Mouse (Mus musculus) midbrain, embryonic 14.5 days (tissue): ENCODE results near the gene Gstk1. TPM values are rescaled to one million over a fixed set of nuclear protein-coding genes. Genes with fewer than 3 reads are reported as not detected.

Experiments used
- ATAC-seq: fragments of 200-750 bp; cut with Nextera tagmentation; 2 replicates; pipeline ENCODE4 v1.8.0; 2017; ENCODE audit warnings: moderate number of reproducible peaks, moderate library complexity; ENCODE audit not compliant: low FRiP score, low TSS enrichment
- DNase-seq: peaks from one replicate; pipeline ENCODE4 v3.0.0-alpha.2; 2015
- H3K27ac ChIP-seq: fragments of 300-500 bp; sonication (generic); replicated peaks from 2 replicates; pipeline ENCODE4 v1.5.1; 2014; ENCODE audit warnings: mild to moderate bottlenecking, low read depth, low read length, moderate library complexity
- H3K27me3 ChIP-seq: fragments of 300-500 bp; sonication (generic); 2 replicates; pipeline ENCODE4 v1.6.1; 2014; ENCODE audit warnings: low read length, control low read depth, mixed read lengths; ENCODE audit not compliant: control insufficient read depth, insufficient read depth
- H3K36me3 ChIP-seq: fragments of 300-500 bp; sonication (generic); 2 replicates; pipeline ENCODE4 v1.6.1; 2014; ENCODE audit warnings: low read length, control low read depth; ENCODE audit not compliant: control insufficient read depth, insufficient read depth
- H3K4me1 ChIP-seq: fragments of 300-500 bp; sonication (generic); 2 replicates; pipeline ENCODE4 v1.6.1; 2014; ENCODE audit warnings: mild to moderate bottlenecking, antibody characterized with exemption, low read length, control low read depth; ENCODE audit not compliant: control insufficient read depth, insufficient read depth
- H3K4me2 ChIP-seq: fragments of 300-500 bp; sonication (generic); 2 replicates; pipeline ENCODE4 v1.6.1; 2014; ENCODE audit warnings: mild to moderate bottlenecking, low read length, moderate library complexity
- H3K4me3 ChIP-seq: fragments of 300-500 bp; sonication (generic); replicated peaks from 2 replicates; pipeline ENCODE4 v1.5.1; 2014; ENCODE audit warnings: low read depth, low read length
- H3K9ac ChIP-seq: fragments of 300-500 bp; sonication (generic); replicated peaks from 2 replicates; pipeline ENCODE4 v1.6.1; 2014; ENCODE audit warnings: mild to moderate bottlenecking, low read length, moderate library complexity
- H3K9me3 ChIP-seq: fragments of 300-500 bp; sonication (generic); 2 replicates; pipeline ENCODE4 v1.6.1; 2016; ENCODE audit warnings: low read length, control low read depth, mixed read lengths; ENCODE audit not compliant: control insufficient read depth
- WGBS: fragments of 180-500 bp; shearing (Covaris S2); extraction: QIAGEN DNeasy Blood & Tissue Kit; methylation state at CpG from one replicate; pipeline ENCODE4 v1.1.7; 2014; 5-methylcytosine and 5-hydroxymethylcytosine counted together
- polyA plus RNA-seq: library from polyadenylated mRNA; unstranded; fragments of >200 nt; fragmentation: Nextera tagmentation; extraction: Ambion mirVana; gene quantifications from 2 replicates; pipeline ENCODE4 v1.2.1, GENCODE M21; 2014

Gene Gstk1
- polyA plus RNA-seq, 1 experiment from 2014 or later: 8.4 TPM

- ATAC-seq (no peak), DNase-seq (no peak)
- WGBS: 94% methylated on average over 6 of the region's 6 CpGs
- Histone ChIP-seq H3K27ac (no peak overlapping the region), H3K4me2 (no peak overlapping the region), H3K4me1 (no peaks in the 10 kb centered on the region), H3K27me3 (no peaks in the 10 kb centered on the region), H3K36me3 (peaks cover 50% of the 10 kb centered on the region), H3K9me3 (no peaks in the 10 kb centered on the region), H3K4me3 (no peak overlapping the region), H3K9ac (no peak overlapping the region)
These were observed 47.6 kb downstream of the Gstk1 start for GRCm38 (mm10) chr6:42293327-42293726.

GRCm38 (mm10) chr6:42295549-42296094 lies 49.9 kb downstream of the Gstk1 start:
- no peak overlapping the region for H3K9ac ChIP-seq
- ATAC-seq (no peak), DNase-seq (no peak)
- peaks cover 62% of the 10 kb centered on the region for H3K36me3 ChIP-seq
- H3K4me2 ChIP-seq: no peak overlapping the region
- whole genome bisulfite sequencing: 86% methylated on average over 3 of the region's 3 CpGs
- no peaks in the 10 kb centered on the region for H3K9me3 ChIP-seq
- H3K27ac ChIP-seq: no peak overlapping the region
- no peaks in the 10 kb centered on the region for H3K4me1 ChIP-seq
- no peak overlapping the region for H3K4me3 ChIP-seq
- H3K27me3 ChIP-seq: no peaks in the 10 kb centered on the region

- H3K36me3 ChIP-seq: peaks cover 54% of the 10 kb centered on the region
- no peak for DNase-seq
- ATAC-seq: no peak
- no peak overlapping the region for H3K27ac ChIP-seq
- 98% methylated on average over 5 of the region's 5 CpGs for WGBS
- no peak overlapping the region for H3K4me3 ChIP-seq
- no peaks in the 10 kb centered on the region for H3K9me3 ChIP-seq
- no peaks in the 10 kb centered on the region for H3K4me1 ChIP-seq
- no peak overlapping the region for H3K4me2 ChIP-seq
- H3K27me3 ChIP-seq: no peaks in the 10 kb centered on the region
- H3K9ac ChIP-seq: no peak overlapping the region
These were observed 53.6 kb downstream of the Gstk1 start for GRCm38 (mm10) chr6:42299362-42299761.

Other genes starting within 250 kb of the Gstk1 start
- not detected in 2 replicates for gene Sva, start 207.5 kb upstream of the Gstk1 start, polyA plus RNA-seq
- not detected in 2 replicates for gene Tas2r139, start 105.0 kb upstream of the Gstk1 start, polyA plus RNA-seq
- gene Tas2r144, start 30.6 kb upstream of the Gstk1 start, polyA plus RNA-seq: not detected in 2 replicates
- gene Tmem139, start 16.0 kb downstream of the Gstk1 start, polyA plus RNA-seq: 0.18 TPM in 1 of 2 replicates, not detected in the other
- gene Casp2, start 19.1 kb downstream of the Gstk1 start, polyA plus RNA-seq: 41.9 and 51.0 TPM in 2 replicates
- 2.8 and 3.4 TPM in 2 replicates for gene Clcn1, start 40.8 kb downstream of the Gstk1 start, polyA plus RNA-seq
- 4.6 and 6.2 TPM in 2 replicates for gene Fam131b, start 78.7 kb downstream of the Gstk1 start, polyA plus RNA-seq
- gene Zyx, start 103.7 kb downstream of the Gstk1 start, polyA plus RNA-seq: 42.1 and 55.7 TPM in 2 replicates
- 0.09 and 0.14 TPM in 2 replicates for gene Epha1, start 127.3 kb downstream of the Gstk1 start, polyA plus RNA-seq
- gene Tas2r143, start 154.3 kb downstream of the Gstk1 start, polyA plus RNA-seq: not detected in 2 replicates
- gene Tas2r135, start 159.5 kb downstream of the Gstk1 start, polyA plus RNA-seq: not detected in 2 replicates
- not detected in 2 replicates for gene Tas2r126, start 188.6 kb downstream of the Gstk1 start, polyA plus RNA-seq
- gene Olfr458, start 219.3 kb downstream of the Gstk1 start, polyA plus RNA-seq: not detected in 2 replicates
- 0.20 TPM in 1 of 2 replicates, not detected in the other for gene Olfr457, start 230.4 kb downstream of the Gstk1 start, polyA plus RNA-seq
- not detected in 2 replicates for gene Olfr456, start 241.3 kb downstream of the Gstk1 start, polyA plus RNA-seq